Mouse (Mus musculus): ENCODE measurements around the gene Gm17509. TPM values are rescaled to one million over a fixed set of nuclear protein-coding genes. Genes with fewer than 3 reads are reported as not detected.
"Not testable (repeated sequence)": the region's sequence is repeated elsewhere in the genome, so short reads cannot be mapped to it uniquely, and the experiment has no call there.

The Gm17509 gene
- total and polyA plus RNA-seq, 2 experiments: 0.09 TPM; not detected in 1

DNA sequence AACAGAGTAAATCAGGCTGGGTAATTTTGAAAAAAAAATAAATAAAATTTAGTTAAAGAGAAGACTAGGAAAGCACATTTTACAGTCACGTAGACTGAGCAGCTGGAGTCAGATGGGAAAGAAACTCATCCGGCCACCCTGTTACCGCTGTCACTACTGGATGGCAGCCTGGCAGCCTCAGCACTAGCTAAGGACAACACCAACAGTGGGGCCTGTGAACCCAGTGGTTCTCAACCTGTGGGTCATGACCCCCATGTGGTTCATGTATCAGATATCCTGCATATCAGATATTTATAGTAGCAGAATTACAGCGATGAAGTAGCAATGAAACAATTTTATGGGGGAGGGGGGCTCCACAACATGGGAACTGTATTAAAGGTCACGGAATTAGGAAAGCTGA, 28.7 kb downstream of the Gm17509 start:
- Histone ChIP-seq H3K79me2 (ENCODE audit: control insufficient read depth, insufficient read depth, low read length) (no peaks in the 10 kb centered on the region), H3K27me3 (ENCODE audit: control insufficient read depth, insufficient read depth, low read length) (no peaks in the 10 kb centered on the region), H3K27ac (replicated peaks; ENCODE audit: insufficient read depth, low read depth, low read length) (no peak overlapping the region), H3K36me3 (ENCODE audit: control insufficient read depth, insufficient read depth, low read length) (no peaks in the 10 kb centered on the region), H3K9ac (ENCODE audit: low read depth, low read length) (no peak overlapping the region), H3K4me1 (ENCODE audit: control insufficient read depth, insufficient read depth, low read length) (no peaks in the 10 kb centered on the region), H3K4me3 (ENCODE audit: insufficient read depth, low read depth, low read length) (no peak overlapping the region)
- no peak for TF ChIP-seq CTCF (IDR thresholded peaks at IDR 0.05; ENCODE audit: low read depth, low read length)
- TF ChIP-seq POLR2A (IDR thresholded peaks at IDR 0.05; ENCODE audit: extremely low read depth, insufficient read depth, low read length): no peak
- WGBS: 87% methylated on average over 5 of the region's 5 CpGs
- DNase-seq (ENCODE audit: extremely low read depth, low read depth, low spot score): no peak

DNA sequence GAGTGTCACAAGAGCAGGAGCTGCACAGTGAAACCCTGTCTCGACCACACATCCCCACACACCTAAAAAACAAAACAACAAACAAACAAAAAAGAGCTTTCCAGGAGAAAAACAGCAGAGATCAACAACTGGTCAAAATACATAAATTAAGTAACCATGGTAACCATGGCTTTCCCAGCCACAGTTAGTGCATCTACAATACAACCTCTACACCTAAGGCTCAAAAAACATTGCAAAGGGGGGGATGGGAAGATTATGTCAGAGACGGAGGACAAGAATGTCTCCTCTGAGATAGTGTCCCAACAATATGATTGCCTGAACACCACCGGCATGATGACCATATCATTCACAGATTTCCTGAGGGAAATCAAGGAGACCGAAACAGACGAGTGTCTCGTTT, 35.5 kb downstream of the Gm17509 start:
- H3K4me3 ChIP-seq (ENCODE audit: insufficient read depth, low read depth, low read length): no peak overlapping the region
- H3K27me3 ChIP-seq (ENCODE audit: control insufficient read depth, insufficient read depth, low read length): no peaks in the 10 kb centered on the region
- H3K79me2 ChIP-seq (ENCODE audit: control insufficient read depth, insufficient read depth, low read length): no peaks in the 10 kb centered on the region
- no peak for TF ChIP-seq POLR2A (IDR thresholded peaks at IDR 0.05; ENCODE audit: extremely low read depth, insufficient read depth, low read length)
- no peak for TF ChIP-seq CTCF (IDR thresholded peaks at IDR 0.05; ENCODE audit: low read depth, low read length)
- H3K36me3 ChIP-seq (ENCODE audit: control insufficient read depth, insufficient read depth, low read length): no peaks in the 10 kb centered on the region
- DNase-seq (ENCODE audit: extremely low read depth, low read depth, low spot score): no peak
- H3K9ac ChIP-seq (ENCODE audit: low read depth, low read length): no peak overlapping the region
- no peaks in the 10 kb centered on the region for H3K4me1 ChIP-seq (ENCODE audit: control insufficient read depth, insufficient read depth, low read length)
- WGBS: 75% methylated on average over 6 of the region's 6 CpGs
- no peak overlapping the region for H3K27ac ChIP-seq (replicated peaks; ENCODE audit: insufficient read depth, low read depth, low read length)

DNA sequence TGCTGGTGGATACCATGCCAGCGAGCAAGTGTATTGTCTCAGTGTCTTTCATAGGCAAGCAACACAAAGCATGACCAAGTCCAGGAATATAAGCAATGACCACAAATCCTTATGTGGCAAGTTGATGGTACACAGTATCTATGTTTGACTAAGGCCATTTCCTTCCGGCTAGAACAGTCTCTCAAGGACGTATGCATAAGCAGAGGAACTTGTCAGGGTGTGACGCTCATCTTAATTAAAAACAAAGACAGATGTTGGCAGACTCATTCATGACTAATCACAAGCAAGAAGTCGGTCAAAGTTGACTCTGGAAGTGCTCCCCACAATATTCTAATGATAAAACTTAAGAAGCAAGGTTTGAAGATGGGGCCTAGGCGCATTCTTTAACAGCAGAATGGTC, 37.6 kb downstream of the Gm17509 start:
- DNase-seq (ENCODE audit: extremely low read depth, low read depth, low spot score): no peak
- H3K9ac ChIP-seq (ENCODE audit: low read depth, low read length): no peak overlapping the region
- 66% methylated on average over 6 of the region's 6 CpGs for WGBS

DNA sequence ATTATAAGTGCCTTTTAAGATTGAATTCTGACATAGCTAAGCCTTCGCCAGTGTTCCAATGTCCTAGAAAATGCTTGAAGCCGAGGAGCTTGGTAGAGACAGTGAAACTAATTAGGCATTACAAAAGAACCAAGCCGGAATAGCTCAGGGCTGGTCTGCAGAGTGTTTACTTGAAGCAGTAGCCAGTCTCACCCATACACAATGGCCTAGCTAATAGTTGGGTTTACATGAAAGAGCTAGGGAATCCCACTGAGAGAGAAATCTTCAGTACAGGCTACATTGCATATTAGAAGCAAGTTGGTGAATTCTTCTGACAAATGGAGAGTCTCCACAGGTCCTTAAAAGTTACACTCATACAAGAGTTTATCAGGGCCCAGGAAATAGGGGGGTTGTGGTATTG, 40.0 kb downstream of the Gm17509 start:
- H3K4me3 ChIP-seq (ENCODE audit: insufficient read depth, low read depth, low read length); H3K27me3 ChIP-seq (ENCODE audit: control insufficient read depth, insufficient read depth, low read length); H3K4me1 ChIP-seq (ENCODE audit: control insufficient read depth, insufficient read depth, low read length); H3K79me2 ChIP-seq (ENCODE audit: control insufficient read depth, insufficient read depth, low read length); H3K9ac ChIP-seq (ENCODE audit: low read depth, low read length); H3K27ac ChIP-seq (replicated peaks; ENCODE audit: insufficient read depth, low read depth, low read length); H3K36me3 ChIP-seq (ENCODE audit: control insufficient read depth, insufficient read depth, low read length); DNase-seq (ENCODE audit: extremely low read depth, low read depth, low spot score): not testable (repeated sequence)
- 75% methylated on average over 3 of the region's 3 CpGs for WGBS

More for the DNA sequence above, 37.6 kb downstream of the Gm17509 start:
- Histone ChIP-seq H3K27ac (replicated peaks; ENCODE audit: insufficient read depth, low read depth, low read length) (no peak overlapping the region), H3K36me3 (ENCODE audit: control insufficient read depth, insufficient read depth, low read length) (no peaks in the 10 kb centered on the region), H3K4me1 (ENCODE audit: control insufficient read depth, insufficient read depth, low read length) (no peaks in the 10 kb centered on the region), H3K4me3 (ENCODE audit: insufficient read depth, low read depth, low read length) (no peak overlapping the region), H3K27me3 (ENCODE audit: control insufficient read depth, insufficient read depth, low read length) (no peaks in the 10 kb centered on the region), H3K79me2 (ENCODE audit: control insufficient read depth, insufficient read depth, low read length) (no peaks in the 10 kb centered on the region)
- no peak for TF ChIP-seq POLR2A (IDR thresholded peaks at IDR 0.05; ENCODE audit: extremely low read depth, insufficient read depth, low read length)
- TF ChIP-seq CTCF (IDR thresholded peaks at IDR 0.05; ENCODE audit: low read depth, low read length): no peak

Other genes starting within 250 kb of the Gm17509 start
- 1.6 and 2.1 TPM in 2 replicates for gene Parp8, start 195.5 kb downstream of the Gm17509 start, total RNA-seq (2014; rRNA removed)
- gene Parp8, start 195.5 kb downstream of the Gm17509 start, polyA plus RNA-seq (2012; rRNA removed): 0.20 and 0.40 TPM in 2 replicates
- 0.94 and 1.2 TPM in 2 replicates for gene Emb, start 12.5 kb downstream of the Gm17509 start, total RNA-seq (2014; rRNA removed)
- gene Emb, start 12.5 kb downstream of the Gm17509 start, polyA plus RNA-seq (2012; rRNA removed): 0.49 and 0.60 TPM in 2 replicates